Mouse (Mus musculus) intestine, postnatal 0 days (tissue): ENCODE measurements at regions not wholly inside any gene's neighbourhood (a gene's known extent, or its start where the extent isn't known, plus 50 kb on each side); places are given as distances from the start of the nearest gene placed in this dataset.

Experiments used
- ATAC-seq: fragments of 200-750 bp; cut with Nextera tagmentation; 2 replicates; pipeline ENCODE4 v1.8.0; 2017; ENCODE audit warnings: mild to moderate bottlenecking, moderate TSS enrichment, moderate library complexity
- H3K27ac ChIP-seq: fragments of 300-500 bp; sonication (generic); 2 replicates; pipeline ENCODE4 v1.5.1; 2014; ENCODE audit warnings: mild to moderate bottlenecking, low read depth, low read length, moderate library complexity
- H3K27me3 ChIP-seq: fragments of 300-500 bp; sonication (generic); replicated peaks from 2 replicates; pipeline ENCODE4 v1.6.1; 2014; ENCODE audit warnings: low read length, mixed read lengths; ENCODE audit not compliant: control insufficient read depth, insufficient read depth
- H3K36me3 ChIP-seq: fragments of 300-500 bp; sonication (generic); 2 replicates; pipeline ENCODE4 v1.6.1; 2014; ENCODE audit warnings: mild to moderate bottlenecking, moderate library complexity; ENCODE audit not compliant: control insufficient read depth, insufficient read depth
- H3K4me1 ChIP-seq: fragments of 300-500 bp; sonication (generic); replicated peaks from 2 replicates; pipeline ENCODE4 v1.6.1; 2014; ENCODE audit warnings: antibody characterized with exemption, low read length, mixed read lengths; ENCODE audit not compliant: control insufficient read depth, insufficient read depth
- H3K4me2 ChIP-seq: fragments of 300-500 bp; sonication (generic); replicated peaks from 2 replicates; pipeline ENCODE4 v1.6.1; 2014; ENCODE audit warnings: low read depth, mild to moderate bottlenecking, moderate library complexity
- H3K4me3 ChIP-seq: fragments of 300-500 bp; sonication (generic); 2 replicates; pipeline ENCODE4 v1.5.1; 2014; ENCODE audit warnings: low read depth, low read length
- H3K9ac ChIP-seq: fragments of 300-500 bp; sonication (generic); 2 replicates; pipeline ENCODE4 v1.6.1; 2014; ENCODE audit warnings: mild to moderate bottlenecking, low read depth, low read length
- H3K9me3 ChIP-seq: fragments of 300-500 bp; sonication (generic); 2 replicates; pipeline ENCODE4 v1.6.1; 2016; ENCODE audit warnings: mixed run types; ENCODE audit not compliant: control insufficient read depth
- CTCF ChIP-seq: sonication (generic); IDR thresholded peaks from 2 replicates; pipeline ENCODE4 v1.5.1; 2016; ENCODE audit warnings: low read depth, mild to moderate bottlenecking, control low read depth, antibody characterized with exemption, moderate library complexity
- whole genome bisulfite sequencing: fragments of 180-500 bp; shearing (Covaris S2); extraction: QIAGEN DNeasy Blood & Tissue Kit; methylation state at CpG from one replicate; pipeline ENCODE4 v1.1.7; 2014; 5-methylcytosine and 5-hydroxymethylcytosine counted together

GRCm38 (mm10) chr15:59237446-59238161, 348.5 kb downstream of the Gm49356 start:
- Histone ChIP-seq H3K4me1 (no peaks in the 10 kb centered on the region), H3K4me3 (no peak overlapping the region), H3K9me3 (no peaks in the 10 kb centered on the region), H3K36me3 (no peaks in the 10 kb centered on the region), H3K27ac (no peak overlapping the region), H3K27me3 (no peaks in the 10 kb centered on the region), H3K4me2 (no peak overlapping the region), H3K9ac (no peak overlapping the region)
- TF ChIP-seq CTCF, result no peak
- no peak for ATAC-seq
- 82% methylated on average over 6 of the region's 6 CpGs for WGBS

GRCm38 (mm10) chr15:59241752-59242151, 352.7 kb downstream of the Gm49356 start:
- Histone ChIP-seq H3K27me3 (no peaks in the 10 kb centered on the region), H3K4me3 (no peak overlapping the region), H3K9ac (no peak overlapping the region), H3K4me1 (no peaks in the 10 kb centered on the region), H3K27ac (no peak overlapping the region), H3K4me2 (no peak overlapping the region), H3K36me3 (no peaks in the 10 kb centered on the region), H3K9me3 (no peaks in the 10 kb centered on the region)
- no peak for TF ChIP-seq CTCF
- ATAC-seq, result no peak
- WGBS, result 86% methylated on average over 7 of the region's 7 CpGs

GRCm38 (mm10) chr15:59245927-59246649, 357.0 kb downstream of the Gm49356 start:
- Histone ChIP-seq H3K4me1 (no peaks in the 10 kb centered on the region), H3K27ac (no peak overlapping the region), H3K9me3 (no peaks in the 10 kb centered on the region), H3K4me2 (no peak overlapping the region), H3K27me3 (no peaks in the 10 kb centered on the region), H3K9ac (no peak overlapping the region), H3K4me3 (no peak overlapping the region), H3K36me3 (no peaks in the 10 kb centered on the region)
- WGBS, result 48% methylated on average over 4 of the region's 4 CpGs
- no peak for TF ChIP-seq CTCF
- ATAC-seq, result no peak

- H3K27me3 ChIP-seq, result no peaks in the 10 kb centered on the region
- no peak overlapping the region for H3K4me2 ChIP-seq
- H3K36me3 ChIP-seq, result no peaks in the 10 kb centered on the region
- H3K4me1 ChIP-seq, result no peaks in the 10 kb centered on the region
- no peak for TF ChIP-seq CTCF
- H3K4me3 ChIP-seq, result no peak overlapping the region
- H3K9ac ChIP-seq, result no peak overlapping the region
- no peak overlapping the region for H3K27ac ChIP-seq
- H3K9me3 ChIP-seq, result no peaks in the 10 kb centered on the region
- WGBS, result 69% methylated on average over 9 of the region's 12 CpGs
- no peak for ATAC-seq
These were observed 359.6 kb downstream of the Gm49356 start for GRCm38 (mm10) chr15:59248477-59249260.

GRCm38 (mm10) chr15:59261380-59261779, 372.3 kb downstream of the Gm49356 start:
- Histone ChIP-seq H3K27me3 (no peaks in the 10 kb centered on the region), H3K9ac (no peak overlapping the region), H3K4me3 (no peak overlapping the region), H3K9me3 (no peaks in the 10 kb centered on the region), H3K36me3 (no peaks in the 10 kb centered on the region), H3K4me2 (no peak overlapping the region), H3K27ac (no peak overlapping the region), H3K4me1 (0 out of 2 replicates have a peak, but pooled peaks cover 2% of the 10 kb centered on the region)
- ATAC-seq, result no peak
- TF ChIP-seq CTCF, result no peak
- WGBS, result 72% methylated on average over 1 of the region's 1 CpGs

- Histone ChIP-seq H3K36me3 (no peaks in the 10 kb centered on the region), H3K27ac (no peak overlapping the region), H3K4me3 (no peak overlapping the region), H3K4me1 (0 out of 2 replicates have a peak, but pooled peaks cover 2% of the 10 kb centered on the region), H3K9ac (no peak overlapping the region), H3K4me2 (no peak overlapping the region), H3K9me3 (no peaks in the 10 kb centered on the region), H3K27me3 (no peaks in the 10 kb centered on the region)
- no peak for ATAC-seq
- WGBS, result 88% methylated on average over 2 of the region's 2 CpGs
- TF ChIP-seq CTCF, result no peak
These were observed 373.3 kb downstream of the Gm49356 start for GRCm38 (mm10) chr15:59262380-59262779.
